In genomic region chr8:121911400-121911799, GRCm38 (mm10) we compare ENCODE assay signal across 1 mouse cellular context.
TF ChIP-seq lines count a peak whose summit lies in the region.

No protein-coding gene starts in this region.

TF ChIP-seq in CH12.LX, 34 proteins besides CTCF, POLR2A, EP300 and RAD21:
- TF ChIP-seq CHD2 (IDR thresholded peaks at IDR 0.05; ENCODE audit: low read length) (no peak), ZKSCAN1 (IDR thresholded peaks at IDR 0.05; ENCODE audit: borderline replicate concordance, low read depth, low read length) (no peak), JUN (IDR thresholded peaks at IDR 0.05; ENCODE audit: insufficient read depth, low read depth, low read length) (no peak), IRF4 (IDR thresholded peaks at IDR 0.05; ENCODE audit: low read depth, low read length) (peak; percentile 13; the same call in 1 of the 2 replicates), USF1 (IDR thresholded peaks at IDR 0.05; ENCODE audit: low read depth, low read length) (no peak), CHD1 (IDR thresholded peaks at IDR 0.05; ENCODE audit: low read depth, low read length) (0 out of 2 replicates have a peak, but pooled peaks have one; percentile 68), MYC (IDR thresholded peaks at IDR 0.05; ENCODE audit: low read depth, low read length) (no peak), ZNF384 (IDR thresholded peaks at IDR 0.05; ENCODE audit: low read depth, low read length) (no peak), JUND (conservative IDR thresholded peaks at IDR 0.05; ENCODE audit: low read depth, low read length) (no peak), ZMIZ1 (IDR thresholded peaks at IDR 0.05; ENCODE audit: low read depth, low read length) (no peak), E2F4 (IDR thresholded peaks at IDR 0.05; ENCODE audit: insufficient replicate concordance, low read depth, low read length) (no peak), SIN3A (IDR thresholded peaks at IDR 0.05; ENCODE audit: low read length) (peak; percentile 67; the same call in 1 of the 2 replicates), PAX5 (IDR thresholded peaks at IDR 0.05; ENCODE audit: low read length) (no peak), USF2 (conservative IDR thresholded peaks at IDR 0.05; ENCODE audit: low read depth, low read length) (no peak), TCF12 (IDR thresholded peaks at IDR 0.05; ENCODE audit: low read depth, low read length) (peak; percentile 63), NRF1 (IDR thresholded peaks at IDR 0.05; ENCODE audit: low read depth, low read length) (peak; percentile 11; the same call in 1 of the 2 replicates), HCFC1 (IDR thresholded peaks at IDR 0.05; ENCODE audit: low read depth, low read length) (no peak; the same call in 1 of the 2 replicates), NELFE (IDR thresholded peaks at IDR 0.05; ENCODE audit: low read depth, low read length) (no peak), UBTF (IDR thresholded peaks at IDR 0.05; ENCODE audit: low read depth, low read length) (no peak), TBP (conservative IDR thresholded peaks at IDR 0.05; ENCODE audit: low read depth, low read length) (peak; percentile 51; the same call in 1 of the 2 replicates), MAZ (IDR thresholded peaks at IDR 0.05; ENCODE audit: low read depth, low read length) (no peak), KAT2A (IDR thresholded peaks at IDR 0.05; ENCODE audit: insufficient replicate concordance, low read length) (no peak), MEF2A (IDR thresholded peaks at IDR 0.05; ENCODE audit: borderline replicate concordance, low read depth, low read length) (no peak), BHLHE40 (IDR thresholded peaks at IDR 0.05; ENCODE audit: low read depth, low read length) (no peak), ELF1 (IDR thresholded peaks at IDR 0.05; ENCODE audit: low read depth, low read length) (no peak; the same call in 1 of the 2 replicates), ZC3H11A (IDR thresholded peaks at IDR 0.05; ENCODE audit: low read depth, low read length) (no peak), MAFK (IDR thresholded peaks at IDR 0.05; ENCODE audit: insufficient replicate concordance, low read length) (no peak), RCOR1 (conservative IDR thresholded peaks at IDR 0.05; ENCODE audit: low read depth, low read length) (no peak), ETS1 (conservative IDR thresholded peaks at IDR 0.05; ENCODE audit: low read depth, low read length) (no peak; the same call in 1 of the 2 replicates), MXI1 (IDR thresholded peaks at IDR 0.05; ENCODE audit: low read depth, low read length) (peak; percentile 52; the same call in 1 of the 2 replicates), POLR2AphosphoS2 (IDR thresholded peaks at IDR 0.05; ENCODE audit: low read depth, low read length) (no peak), MAX (IDR thresholded peaks at IDR 0.05; ENCODE audit: low read length) (peak; percentile 70; the same call in 1 of the 2 replicates), SMC3 (IDR thresholded peaks at IDR 0.05; ENCODE audit: low read depth, low read length) (no peak), GABPA (IDR thresholded peaks at IDR 0.05; ENCODE audit: insufficient replicate concordance, low read depth, low read length) (no peak)
